Mouse (Mus musculus): ENCODE results near the gene Tnni3.

DNA sequence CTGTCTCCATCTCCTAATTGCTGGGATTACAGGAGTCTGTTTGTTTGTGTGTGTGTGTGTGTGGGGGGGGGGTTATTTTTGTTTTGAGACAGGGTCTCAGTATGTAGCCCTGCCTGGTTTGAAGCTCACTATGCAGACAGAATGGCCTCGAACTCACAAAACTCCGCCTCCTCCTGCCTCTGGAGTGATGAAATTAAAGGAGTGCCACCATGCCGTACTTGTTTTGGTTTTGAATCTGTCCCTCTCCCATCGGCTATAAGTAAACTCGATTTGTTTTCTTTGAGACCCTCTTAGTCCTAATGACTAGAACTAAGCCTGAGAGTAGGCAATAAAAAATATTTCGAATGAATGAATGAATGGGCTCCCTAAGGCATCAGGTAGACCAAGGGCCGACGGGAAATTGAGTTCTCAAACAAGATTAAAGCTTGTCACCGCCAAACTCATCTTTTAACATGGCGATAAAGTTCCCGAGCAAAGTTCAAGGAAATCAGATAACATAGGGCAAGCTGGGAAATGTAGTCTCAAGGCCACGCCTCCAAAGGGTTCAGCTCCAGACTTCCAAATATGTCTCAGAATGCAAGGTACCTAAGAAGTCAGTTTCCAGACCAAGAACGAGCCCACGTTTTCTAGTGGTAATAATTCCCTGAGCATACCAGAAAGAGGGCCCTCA, 21.5 kb downstream of the Tnni3 start:
- no peak for TF ChIP-seq CTCF (IDR thresholded peaks at IDR 0.05; ENCODE audit: borderline replicate concordance, control insufficient read depth, extremely low read depth, insufficient read depth, low read length, poor library complexity)
- no peak for TF ChIP-seq POLR2A (IDR thresholded peaks at IDR 0.05; ENCODE audit: control insufficient read depth, extremely low read depth, insufficient read depth, low read length, poor library complexity)

Measured in thymus, adult 2 months (tissue).